Mouse (Mus musculus): ENCODE results near the gene Trim33. TPM values are rescaled to one million over a fixed set of nuclear protein-coding genes. Genes with fewer than 3 reads are reported as not detected.

The Trim33 gene
- total RNA-seq, 1 experiment from 2014 or later: 65.0 TPM

Other genes starting within 250 kb of the Trim33 start
- 82.8 and 104 TPM in 2 replicates for gene Nras, start 221.0 kb upstream of the Trim33 start, total RNA-seq (2017)
- not detected in 2 replicates for gene Ampd1, start 205.3 kb upstream of the Trim33 start, total RNA-seq (2017)
- 1.6 and 1.8 TPM in 2 replicates for gene Dennd2c, start 176.7 kb upstream of the Trim33 start, total RNA-seq (2017)
- gene Bcas2, start 107.6 kb upstream of the Trim33 start, total RNA-seq (2017): 169 and 219 TPM in 2 replicates

All from hematopoietic stem cell, adult 5-6 weeks (primary cell).